Mouse (Mus musculus) v-Abl transformed pro-B cells (cell line): ENCODE data around the gene Gmip.

ENCODE experiments used
- in situ Hi-C, 2 experiments: fragments of 400-800 bp; cut with MboI; formaldehyde crosslinking; loops; one replicate each; pipeline ENCODE4 v1.15.1; 2025; ENCODE audit not compliant: unreplicated experiment in 2 of 2

Gene Gmip

DNA sequence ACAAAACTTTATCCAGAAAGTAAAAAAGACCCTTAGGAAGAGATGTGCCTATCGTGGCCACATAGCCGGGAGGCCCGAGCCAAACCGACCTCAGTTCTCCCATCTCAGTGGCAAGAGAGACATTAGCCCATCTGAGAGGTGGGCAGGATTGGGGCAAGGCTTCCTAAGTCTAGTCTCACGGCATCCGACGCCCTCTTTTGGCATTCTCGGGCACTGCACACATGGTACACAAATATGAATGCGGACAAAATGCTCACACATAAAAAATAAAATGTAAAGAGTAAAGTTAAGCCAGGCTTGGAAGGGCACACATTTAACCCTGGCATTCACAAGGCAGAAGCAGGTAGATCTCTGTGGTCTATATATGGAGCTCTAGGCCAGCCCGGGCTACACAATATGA, 45.4 kb downstream of the Gmip start:
- in situ Hi-C loops = loop anchor here (10.0 to 25.0 kb wide), 2 partner anchors 219 to 517 kb away; no protein-coding TSS in a partner anchor

DNA sequence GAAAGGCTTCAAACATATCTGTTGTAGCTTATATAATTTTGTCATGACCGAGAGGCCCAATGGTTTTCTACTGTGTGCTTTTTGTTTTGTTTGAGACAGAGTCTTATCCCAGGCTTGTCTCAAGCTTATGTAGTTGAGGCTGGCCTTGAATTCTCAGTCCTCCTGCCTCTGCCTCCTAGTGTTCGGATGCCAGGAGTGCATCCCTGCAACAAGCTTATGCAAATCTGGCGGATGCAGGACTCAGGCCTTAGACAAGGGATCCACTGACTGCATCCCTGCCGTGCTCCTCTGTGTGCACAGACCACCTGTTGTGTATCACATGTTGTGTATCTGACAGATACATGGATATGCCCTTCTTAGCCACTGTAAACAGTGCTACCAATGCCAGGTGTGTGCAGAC, 52.3 kb downstream of the Gmip start:
- in situ Hi-C loops = loop anchor here (10.0 to 25.0 kb wide), 2 partner anchors 524 to 536 kb away; no protein-coding TSS in a partner anchor

DNA sequence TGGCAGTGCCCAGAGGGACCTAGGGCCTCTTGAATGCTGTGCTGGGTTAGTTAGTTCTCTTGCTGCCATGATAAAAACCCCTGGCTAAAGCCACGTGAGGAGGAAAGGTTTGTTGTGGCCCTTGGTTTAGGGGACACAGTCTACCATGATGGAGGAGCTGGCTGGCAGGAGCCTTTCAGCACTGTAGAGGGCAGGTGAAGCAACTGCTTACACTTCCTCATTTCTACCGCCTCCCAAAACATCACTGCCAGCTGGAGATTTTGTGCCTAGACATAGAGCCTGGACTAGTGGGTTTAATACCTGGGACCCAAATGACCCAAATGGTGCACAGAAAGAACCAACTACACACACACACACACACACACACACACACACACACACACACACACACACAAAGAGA, 52.8 kb downstream of the Gmip start:
- in situ Hi-C loops = loop anchor here (10.0 to 25.0 kb wide), 2 partner anchors 524 to 536 kb away; no protein-coding TSS in a partner anchor

DNA sequence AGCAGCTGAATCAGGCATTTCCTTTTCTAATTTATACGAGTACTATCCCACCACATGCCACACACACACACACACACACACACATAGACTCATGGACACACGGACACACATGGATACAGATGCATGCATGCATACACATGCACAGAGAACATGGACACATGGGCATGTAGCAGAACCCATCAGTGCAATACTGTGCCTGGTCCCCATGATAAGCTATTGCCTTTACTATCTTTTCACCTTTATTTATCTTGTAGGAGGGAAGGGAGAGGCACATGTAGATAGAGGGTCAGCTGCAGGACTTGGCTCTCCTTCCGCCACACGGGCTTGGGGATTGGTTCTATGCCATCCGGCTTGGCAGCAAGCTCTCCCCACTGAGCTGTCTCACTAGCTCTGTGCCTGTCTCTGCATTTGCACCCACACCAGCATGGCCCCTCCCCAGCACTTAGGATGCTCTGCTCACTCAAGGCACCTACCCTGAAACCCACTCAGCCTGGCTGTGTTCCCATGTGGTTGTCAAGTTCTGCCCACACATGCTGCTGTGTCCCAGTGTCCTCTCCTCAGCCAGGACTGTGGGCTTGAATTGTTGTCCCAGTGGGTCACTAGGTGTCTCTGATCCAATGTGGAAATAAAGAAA, 55.0 kb downstream of the Gmip start:
- in situ Hi-C loops = loop anchor here (10.0 to 25.0 kb wide), 2 partner anchors 526 to 539 kb away; no protein-coding TSS in a partner anchor

DNA sequence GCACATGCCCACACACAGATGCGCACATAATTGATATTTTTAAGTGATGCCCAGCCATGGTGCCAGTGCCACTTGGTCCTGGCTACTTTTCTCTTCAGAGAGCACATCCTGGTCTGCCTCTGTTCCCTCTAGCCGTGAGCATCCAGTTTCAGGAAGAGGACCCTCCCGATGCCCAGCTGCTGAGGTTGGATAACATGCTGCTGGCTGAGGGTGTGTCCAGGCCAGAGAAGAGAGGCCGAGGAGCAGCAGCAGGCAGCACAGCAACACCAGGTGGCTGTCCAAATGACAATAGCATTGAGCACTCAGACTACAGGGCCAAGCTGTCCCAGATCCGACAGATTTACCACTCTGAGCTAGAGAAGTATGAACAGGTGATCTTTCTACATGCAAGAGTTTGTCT, 55.7 kb downstream of the Gmip start:
- in situ Hi-C loops = loop anchor here (10.0 to 25.0 kb wide), 2 partner anchors 527 to 539 kb away; no protein-coding TSS in a partner anchor

DNA sequence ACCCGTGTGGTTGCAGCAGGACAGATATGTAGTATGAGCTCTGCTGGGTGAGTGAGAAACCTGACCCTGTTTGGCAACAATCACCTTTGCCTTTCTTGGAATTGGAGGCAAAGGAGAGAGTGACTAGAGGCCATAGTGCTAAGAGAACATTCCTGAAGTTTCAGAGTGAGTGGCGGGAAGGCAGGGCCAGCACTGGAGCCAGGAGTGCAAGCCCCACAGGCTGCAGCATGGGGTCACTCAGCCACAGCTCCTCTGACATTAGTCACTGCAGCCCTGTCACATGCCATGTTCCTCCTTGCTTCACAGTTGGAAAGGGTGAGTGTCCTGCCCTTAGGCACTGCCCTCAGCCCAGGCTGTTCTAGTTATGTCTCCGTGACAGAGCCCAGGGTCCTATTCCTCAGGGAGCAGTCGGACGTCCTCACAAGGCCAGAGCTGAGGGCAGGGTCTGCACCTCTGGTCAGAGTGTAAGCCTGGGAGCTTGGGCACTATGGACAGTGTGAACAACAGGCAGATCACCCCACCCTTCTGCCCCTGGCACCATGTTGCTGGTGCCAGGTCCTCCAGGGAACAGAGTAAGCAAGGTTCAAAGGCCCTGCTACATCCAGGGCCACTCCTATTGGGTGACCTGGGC, 59.3 kb downstream of the Gmip start:
- in situ Hi-C loops = loop anchor here (10.0 to 25.0 kb wide), 2 partner anchors 531 to 543 kb away; no protein-coding TSS in a partner anchor

DNA sequence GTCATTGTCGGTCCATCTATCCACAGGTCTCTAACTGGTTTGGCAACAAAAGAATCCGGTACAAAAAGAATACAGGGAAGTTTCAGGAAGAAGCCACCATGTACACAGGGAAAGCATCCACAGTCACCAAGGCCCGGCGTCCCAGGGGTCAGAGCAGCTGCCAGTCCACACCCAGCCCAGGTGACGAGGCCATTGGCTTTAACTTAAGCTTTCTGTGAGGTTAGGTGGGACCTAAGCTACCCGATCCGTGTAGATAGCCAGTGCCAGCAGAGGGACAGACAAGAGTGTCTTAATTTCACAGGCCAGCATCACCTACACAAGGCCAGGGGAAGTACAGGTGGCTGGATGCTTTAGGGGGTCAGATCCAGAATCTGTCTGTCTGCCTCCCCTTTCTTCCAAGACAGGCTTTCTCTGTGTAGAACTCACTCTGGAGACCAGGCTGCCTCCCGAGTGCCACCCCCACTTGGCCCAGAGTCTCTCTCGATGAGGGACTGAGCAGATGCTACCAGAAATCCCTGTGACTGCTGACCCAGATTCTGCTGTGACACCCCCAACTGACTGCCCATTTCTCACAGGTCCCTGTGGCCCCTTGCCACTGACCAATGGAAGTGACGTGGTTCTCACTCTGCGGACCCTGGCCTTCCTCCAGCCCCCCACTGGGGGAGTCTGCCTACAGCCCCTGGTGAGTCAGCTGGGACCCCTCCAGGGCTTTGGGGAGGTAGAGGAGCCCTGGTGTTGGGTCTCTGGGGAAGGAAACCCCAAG, 61.7 kb downstream of the Gmip start:
- in situ Hi-C loops = loop anchor here in 1 of 2 experiments (10.0 to 25.0 kb wide), 2 partner anchors 245 to 533 kb away; partner anchors contain the start of gene Zfp868

DNA sequence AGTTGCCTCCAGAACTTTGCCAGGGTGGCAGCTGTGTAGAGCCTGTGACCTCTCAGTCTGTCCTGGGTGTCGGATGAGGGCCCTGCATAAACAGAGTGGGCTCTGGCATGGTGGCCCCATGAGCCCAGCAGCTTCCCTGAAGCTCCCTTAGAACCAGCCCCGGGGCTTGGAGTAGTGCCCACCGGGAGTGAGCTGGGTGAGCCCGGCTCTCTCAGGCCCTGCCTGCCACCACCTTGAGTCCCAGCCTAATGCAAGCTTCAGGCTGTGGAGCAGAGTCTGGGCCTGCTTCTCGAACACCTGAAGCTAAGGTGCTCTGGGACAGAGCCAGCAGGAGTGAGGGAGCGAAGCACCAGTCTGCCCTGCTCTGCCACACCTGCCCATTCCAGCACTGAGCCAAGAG, 62.4 kb downstream of the Gmip start:
- in situ Hi-C loops = loop anchor here in 1 of 2 experiments (10.0 to 25.0 kb wide), 2 partner anchors 246 to 534 kb away; partner anchors contain the start of gene Zfp868
